Mouse (Mus musculus): Measurements from ENCODE around the gene Ankfn1. TPM values are rescaled to one million over a fixed set of nuclear protein-coding genes. Genes with fewer than 3 reads are reported as not detected.

Gene Ankfn1
- polyA plus RNA-seq, 1 experiment from 2014 or later = 4.2 TPM

Other genes with a start within 250 kb of the Ankfn1 start
- 0.97 and 1.4 TPM in 2 replicates for gene Pctp, start 225.2 kb upstream of the Ankfn1 start, polyA plus RNA-seq (2015; fragmentation: Nextera tagmentation; extraction: Ambion mirVana)

All from forebrain, embryonic 15.5 days (tissue).